Mouse (Mus musculus): ENCODE data around the gene Itprip.

Gene Itprip

DNA sequence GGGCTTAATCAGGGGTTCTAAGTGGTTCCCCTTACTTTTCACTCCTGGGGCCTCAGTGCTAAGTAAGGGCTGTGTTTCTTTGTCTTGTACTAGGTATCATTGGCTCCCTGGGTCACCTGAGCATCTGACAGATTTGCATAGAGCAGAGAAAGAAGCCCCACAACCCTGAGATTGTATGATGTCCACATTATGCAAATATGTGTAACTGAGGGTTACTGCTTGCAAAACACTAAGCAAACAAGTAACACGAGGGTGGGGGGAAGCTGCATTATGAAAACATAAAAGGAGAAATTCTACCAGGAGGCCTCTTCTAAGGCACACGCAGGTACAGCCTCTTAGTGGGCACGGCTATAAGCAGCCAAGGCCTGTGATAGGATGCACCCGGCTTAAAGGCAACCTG is 3.8 kb downstream of the Itprip start:
- peak in 1 of 2 experiments; percentile 69 for DNase-seq (ENCODE audit: low spot score in 2 of 2)

DNA sequence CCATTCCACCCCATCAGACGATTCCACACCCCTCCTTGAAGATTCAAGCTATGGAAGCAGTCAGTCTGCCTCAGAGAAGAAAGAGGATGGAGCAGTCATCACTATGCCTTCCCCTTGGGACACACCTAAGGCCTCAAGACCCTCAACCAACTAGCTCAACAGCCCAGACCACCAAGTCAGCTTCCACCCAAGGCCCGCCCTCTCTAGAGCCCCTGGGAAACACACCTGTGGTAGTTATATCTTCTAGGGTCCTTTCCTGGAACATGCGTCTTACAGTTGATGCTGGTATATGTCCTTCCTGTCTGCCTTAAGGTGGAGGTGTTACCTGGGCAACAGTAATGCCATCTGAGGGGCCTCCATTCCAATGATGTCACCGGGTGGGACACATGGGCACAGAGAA is 4.9 kb downstream of the Itprip start:
- no peak for DNase-seq (ENCODE audit: low spot score in 2 of 2)

DNA sequence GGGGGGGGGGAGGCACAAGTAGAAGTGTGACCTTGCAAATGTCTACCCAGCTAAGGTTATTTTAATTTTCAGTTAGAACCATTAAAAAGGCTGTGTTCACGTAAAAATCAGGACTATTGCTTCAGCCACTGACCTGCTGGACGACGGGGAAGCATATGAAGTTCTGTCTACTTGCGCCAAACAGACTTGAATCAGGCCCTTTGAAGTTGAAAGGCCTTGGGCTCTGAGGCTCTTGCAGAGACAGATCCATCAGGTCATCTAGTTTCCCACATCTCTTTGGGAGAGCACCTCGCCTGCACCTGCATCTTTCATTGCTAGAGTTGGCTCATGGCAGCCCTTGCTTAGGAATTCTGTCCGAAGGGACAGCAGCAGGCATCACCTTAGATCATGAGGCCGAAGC is 5.8 kb downstream of the Itprip start:
- no peak for DNase-seq (ENCODE audit: low spot score in 2 of 2)

DNA sequence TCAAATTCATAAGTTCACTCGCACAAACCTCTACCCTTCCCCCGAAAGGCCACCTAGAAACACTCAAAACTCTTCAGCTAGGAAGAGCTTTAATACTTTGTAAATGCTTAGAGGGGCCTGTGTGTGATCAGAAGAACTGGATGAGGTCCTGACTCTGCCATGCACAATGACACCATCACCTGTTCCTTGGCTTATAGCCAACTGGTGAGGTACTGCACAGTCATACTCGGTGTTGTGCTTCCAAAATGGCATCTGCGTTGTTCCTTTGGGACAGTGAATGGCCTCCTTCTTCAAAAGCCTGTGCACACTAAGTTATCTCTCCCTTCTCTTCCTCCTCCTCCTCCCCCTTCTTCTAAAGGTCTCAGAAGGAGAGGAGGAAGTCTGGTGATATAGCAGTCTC is 8.3 kb downstream of the Itprip start:
- DNase-seq (ENCODE audit: low spot score in 2 of 2), result no peak

DNA sequence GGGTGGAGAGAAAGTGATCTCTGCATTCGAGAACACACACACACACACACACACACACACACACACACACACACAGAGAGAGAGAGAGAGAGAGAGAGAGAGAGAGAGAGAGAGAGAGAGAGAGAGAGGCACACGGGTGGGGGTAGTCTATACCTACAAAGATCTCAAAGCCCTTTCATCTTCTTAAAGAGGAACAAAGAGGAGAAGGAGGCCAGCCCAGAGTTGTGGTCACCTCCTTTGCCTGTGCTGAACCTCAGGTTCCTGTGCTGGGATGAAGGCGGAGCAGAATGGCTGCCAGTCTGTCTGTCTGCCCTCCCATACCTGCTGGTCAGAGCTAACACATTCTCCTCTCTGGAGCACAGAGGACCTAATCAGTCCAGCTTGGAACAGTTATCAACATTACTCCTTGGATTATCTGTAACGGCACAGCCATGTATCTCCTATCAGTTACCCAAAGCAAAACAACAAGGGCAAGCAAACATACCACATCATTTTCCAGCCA is 8.9 kb downstream of the Itprip start:
- DNase-seq (ENCODE audit: low spot score in 2 of 2), result peak in 1 of 2 experiments; percentile 38

DNA sequence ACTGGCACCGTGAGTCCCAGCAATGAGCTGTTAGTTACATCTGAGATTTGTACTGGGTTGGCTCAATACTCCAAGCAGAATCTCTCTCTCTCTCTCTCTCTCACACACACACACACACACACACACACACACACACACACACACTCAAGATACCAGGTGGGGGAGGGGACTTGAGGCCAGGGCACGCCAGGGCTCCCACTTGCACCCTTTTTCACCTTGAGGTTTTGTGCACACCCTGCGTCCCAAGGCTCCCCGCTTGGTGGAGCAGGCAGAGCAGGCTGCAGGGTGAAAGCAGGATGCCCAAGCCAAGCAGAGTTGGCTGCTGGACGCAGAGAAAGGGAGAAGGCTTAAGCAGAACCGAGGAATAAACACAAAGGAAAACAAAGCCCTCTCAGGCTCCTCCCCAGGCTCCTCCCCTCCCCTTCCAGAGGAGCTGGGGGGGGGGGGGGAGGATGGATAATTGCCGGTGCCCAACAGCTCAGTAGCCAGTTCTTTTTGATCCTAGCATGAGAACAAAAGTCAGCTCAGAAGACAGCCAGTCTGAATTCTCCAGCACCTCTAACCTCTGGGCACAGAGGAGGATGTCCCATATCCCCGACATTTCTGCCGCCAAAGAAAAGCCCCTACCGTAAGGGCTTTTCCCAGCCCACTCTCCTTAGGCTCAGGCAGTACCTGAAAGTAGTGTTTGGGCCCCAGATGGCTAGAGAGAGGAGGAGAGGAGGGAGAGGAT is 9.5 kb downstream of the Itprip start:
- no peak for DNase-seq (ENCODE audit: low spot score in 2 of 2)

DNA sequence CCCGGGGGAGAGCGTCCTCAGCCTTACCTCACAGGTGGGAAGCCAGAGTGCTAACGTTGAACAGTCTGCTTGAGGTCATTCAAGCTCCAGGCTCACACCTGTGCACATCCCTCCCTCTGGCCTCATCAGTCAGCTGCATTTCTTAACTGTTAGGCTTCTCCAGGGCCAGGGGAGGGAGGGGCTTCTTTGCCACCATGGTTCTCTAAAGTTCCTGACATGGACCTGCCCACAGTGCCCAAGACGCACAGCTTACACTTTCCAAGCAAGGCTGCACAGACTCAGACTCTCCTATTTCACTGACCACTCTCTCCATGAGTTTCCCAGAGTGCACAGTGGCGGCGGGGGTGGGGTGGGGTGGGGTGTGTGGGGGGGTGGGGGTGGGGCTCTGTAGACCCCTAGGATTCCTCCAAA is 10.1 kb downstream of the Itprip start:
- DNase-seq (ENCODE audit: low spot score in 2 of 2), result no peak

DNA sequence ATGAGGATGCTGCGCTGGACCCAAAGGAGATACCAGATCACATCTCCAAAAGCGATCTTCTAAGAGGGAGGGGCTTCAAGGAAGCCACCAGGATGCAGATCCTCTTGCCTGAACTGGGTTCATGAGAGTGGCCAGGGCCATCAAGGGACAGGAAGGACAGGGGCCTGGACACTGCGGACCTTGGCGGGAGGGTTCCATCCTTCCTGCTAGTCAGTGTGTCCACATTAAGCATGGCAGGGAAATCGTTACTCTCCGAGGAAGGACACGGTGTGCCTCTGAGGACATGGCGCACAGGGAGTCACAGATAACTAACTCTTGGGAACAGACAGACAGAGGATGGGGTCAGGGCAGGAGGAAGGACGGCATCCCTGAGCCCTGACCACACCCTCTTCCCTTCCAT is 11.5 kb downstream of the Itprip start:
- no peak for DNase-seq (ENCODE audit: low spot score in 2 of 2)

DNA sequence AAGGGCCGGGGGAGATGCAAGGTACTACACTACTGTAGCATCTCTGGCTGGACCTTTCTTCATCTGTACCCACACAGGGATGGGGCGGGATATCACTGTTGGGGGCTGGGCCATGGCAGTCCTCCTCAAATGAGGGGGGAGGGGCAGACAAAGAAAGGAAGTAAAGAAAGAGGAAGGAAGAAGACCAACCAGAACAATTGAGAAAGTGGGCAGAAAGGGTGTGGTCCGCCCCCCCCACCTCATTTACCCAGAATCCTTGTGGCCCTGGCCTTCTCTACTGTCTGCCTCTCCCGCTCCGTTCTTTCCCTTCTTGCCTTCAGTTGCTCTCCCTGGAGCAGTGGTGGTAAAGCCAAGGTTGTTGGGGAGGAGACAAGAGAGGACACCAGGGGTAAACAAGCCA is 13.5 kb downstream of the Itprip start:
- DNase-seq (ENCODE audit: low spot score in 2 of 2), result peak in 1 of 2 experiments; percentile 29

DNA sequence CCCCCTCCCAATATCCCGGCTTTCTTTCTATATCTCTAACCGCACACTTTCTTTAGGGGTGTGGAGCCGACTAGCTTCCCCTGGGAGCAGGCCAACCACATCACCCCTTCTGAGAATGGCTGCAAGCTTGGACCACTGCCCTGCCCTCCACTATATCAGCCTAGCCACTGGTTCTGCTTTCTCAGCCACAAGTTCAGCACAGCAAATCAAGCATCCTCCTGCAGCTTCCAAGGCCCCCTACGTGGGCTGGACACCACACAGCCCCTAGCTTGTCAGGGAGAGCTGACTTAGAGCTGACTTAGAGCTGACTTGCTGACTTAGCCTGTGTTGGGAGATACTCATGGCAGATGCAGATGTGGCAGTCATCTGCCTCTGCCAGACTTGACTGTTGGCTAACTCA is 14.0 kb downstream of the Itprip start:
- DNase-seq (ENCODE audit: low spot score in 2 of 2), result no peak

DNA sequence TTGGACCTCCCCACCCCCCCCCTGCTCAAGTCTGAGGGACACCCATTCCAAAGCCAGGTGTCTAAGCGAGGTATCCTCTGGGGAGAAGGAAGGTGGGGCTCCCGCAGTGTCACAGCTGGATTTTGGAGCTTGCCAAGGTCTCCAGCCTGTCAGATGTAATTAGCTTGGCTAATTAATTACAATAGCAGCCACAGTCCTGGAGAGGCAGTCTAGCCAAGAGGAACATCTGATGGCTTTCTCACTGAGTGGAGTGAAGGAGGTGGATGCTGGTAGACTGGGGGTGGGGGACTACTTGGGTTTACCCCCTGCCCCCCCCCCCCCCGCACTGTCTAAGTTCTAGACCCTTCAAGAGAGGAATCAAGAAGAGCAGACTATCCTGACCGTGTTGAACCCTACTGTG is 15.4 kb downstream of the Itprip start:
- no peak for DNase-seq (ENCODE audit: low spot score in 2 of 2)

DNA sequence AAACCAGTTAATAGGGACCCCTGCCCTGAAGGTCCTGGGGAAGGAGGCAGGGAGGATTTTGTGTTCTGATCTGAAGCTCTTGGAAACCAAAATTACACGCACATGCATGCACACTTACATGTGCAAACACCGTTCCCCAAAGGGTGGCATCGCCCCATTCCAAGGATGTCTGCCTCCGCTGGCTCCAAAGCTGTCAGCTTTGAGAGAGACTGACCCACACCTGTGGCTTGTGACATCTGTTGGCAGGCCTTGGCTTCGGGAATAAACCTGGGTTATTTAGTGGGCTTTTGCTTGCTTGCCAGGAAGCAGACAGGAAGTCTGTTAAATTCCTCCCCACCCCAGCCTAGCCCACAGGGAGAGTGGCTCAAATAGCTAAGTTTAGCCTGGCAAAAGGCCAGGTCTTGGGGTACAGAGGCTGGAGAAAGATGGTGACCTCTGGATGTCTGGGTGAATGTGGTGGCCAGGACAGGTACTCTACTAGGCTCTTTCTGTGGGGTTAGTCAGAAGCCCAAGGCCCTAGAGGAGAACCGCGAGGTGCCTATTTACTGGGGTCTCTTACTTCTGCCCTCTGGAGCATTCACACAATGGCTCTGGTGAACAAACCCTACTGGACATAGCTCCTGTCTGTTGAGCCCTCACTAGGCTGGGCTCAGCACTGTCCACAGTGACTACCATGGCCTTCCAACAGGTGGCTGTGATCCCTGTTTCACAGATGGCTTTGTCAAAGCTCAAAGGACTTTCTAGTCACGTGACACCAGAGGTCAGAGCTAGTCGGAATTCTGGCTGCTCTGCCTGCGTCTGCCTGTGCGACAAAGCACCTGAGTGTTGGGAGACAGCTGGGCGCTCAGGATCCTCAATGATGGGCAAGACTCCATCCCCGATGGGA is 16.5 kb downstream of the Itprip start:
- no peak for DNase-seq (ENCODE audit: low spot score in 2 of 2)

DNA sequence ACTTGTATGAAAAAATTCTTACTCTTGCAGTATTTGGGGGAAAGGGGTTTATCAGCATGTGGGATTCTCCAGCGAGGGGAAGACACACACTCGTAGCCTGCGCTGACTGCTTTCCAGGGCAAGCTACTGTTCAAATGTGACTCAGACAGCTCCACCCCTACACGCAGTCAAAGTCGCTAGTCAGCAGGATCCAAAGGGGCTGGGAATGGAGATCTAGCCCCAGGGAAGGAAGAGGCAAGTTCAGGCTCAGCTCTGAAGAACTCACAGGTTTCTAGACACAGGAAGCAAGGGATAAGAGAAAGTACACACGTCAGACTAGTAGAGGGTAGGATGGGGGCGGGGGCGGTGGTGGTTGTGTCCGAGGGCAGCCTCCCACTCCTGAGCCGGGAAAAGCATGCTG is 18.5 kb downstream of the Itprip start:
- DNase-seq (ENCODE audit: low spot score in 2 of 2), result no peak

DNA sequence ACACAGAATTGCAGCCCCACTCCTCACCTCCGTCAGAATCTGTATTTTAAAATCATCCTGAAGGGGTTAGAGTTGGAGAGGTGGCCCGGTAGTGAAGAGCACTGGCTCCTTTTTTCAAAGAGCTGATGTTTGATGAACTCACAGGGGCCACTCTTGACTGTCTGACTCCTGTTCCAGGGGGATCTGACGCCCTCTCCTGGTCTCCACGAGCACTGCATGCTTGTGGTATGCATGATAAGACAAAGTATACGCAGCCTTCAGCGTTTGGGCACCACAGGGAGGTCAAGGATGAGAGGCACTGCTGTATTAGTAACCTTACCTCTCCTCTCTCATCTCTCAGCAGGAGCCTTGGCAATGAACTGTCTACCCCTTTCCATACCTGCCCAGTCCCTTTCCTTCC is 19.1 kb downstream of the Itprip start:
- peak in 1 of 2 experiments; percentile 37 for DNase-seq (ENCODE audit: low spot score in 2 of 2)

DNA sequence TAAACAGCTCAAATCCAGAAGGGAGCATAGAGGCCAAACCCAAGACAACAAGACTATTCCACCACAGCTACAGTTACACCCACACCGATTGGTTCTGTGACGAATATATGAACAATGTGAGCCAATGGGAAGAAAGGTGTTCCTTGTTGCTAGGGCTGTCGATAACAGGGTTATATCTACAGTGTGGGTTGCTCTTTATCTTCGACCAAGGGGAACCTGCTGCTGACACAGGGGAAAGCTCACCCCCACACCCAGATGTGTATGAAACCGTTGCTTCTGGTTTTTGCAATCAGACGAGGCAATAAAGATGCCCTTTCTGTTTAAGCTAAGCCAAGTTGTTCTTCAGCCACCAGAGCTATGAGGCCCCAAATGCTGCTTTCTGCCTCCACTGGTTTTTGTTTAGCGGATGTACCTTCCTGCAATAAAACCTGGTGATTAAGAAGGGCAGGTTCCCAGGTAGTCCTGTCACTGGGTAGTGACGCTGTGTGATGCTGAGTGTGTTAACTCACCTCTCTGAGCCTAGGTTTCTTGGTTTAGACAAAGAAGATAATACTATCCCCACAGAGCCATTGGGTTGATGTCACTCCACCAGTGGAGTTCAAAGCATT is 20.5 kb downstream of the Itprip start:
- no peak for DNase-seq (ENCODE audit: low spot score in 2 of 2)

DNA sequence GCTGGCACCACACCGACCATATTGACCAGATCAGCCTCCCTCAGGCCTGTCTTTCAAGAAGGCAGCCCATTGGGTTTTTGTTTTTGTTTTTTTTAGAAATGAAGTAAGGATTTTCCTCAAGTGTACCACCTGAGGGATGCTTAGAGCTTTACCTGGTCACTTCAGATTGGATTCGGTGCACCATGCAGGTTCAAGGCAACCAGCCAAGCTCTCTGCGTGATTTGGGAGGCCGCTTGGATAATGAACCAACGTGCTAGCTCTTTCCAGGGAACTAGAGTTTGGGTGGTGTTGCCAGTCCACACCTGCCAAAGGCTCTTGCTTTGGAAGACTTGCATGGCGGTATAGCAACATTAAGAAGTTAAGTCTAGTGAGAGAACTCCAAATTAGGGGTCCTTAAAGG is 26.0 kb downstream of the Itprip start:
- DNase-seq (ENCODE audit: low spot score in 2 of 2), result no peak

DNA sequence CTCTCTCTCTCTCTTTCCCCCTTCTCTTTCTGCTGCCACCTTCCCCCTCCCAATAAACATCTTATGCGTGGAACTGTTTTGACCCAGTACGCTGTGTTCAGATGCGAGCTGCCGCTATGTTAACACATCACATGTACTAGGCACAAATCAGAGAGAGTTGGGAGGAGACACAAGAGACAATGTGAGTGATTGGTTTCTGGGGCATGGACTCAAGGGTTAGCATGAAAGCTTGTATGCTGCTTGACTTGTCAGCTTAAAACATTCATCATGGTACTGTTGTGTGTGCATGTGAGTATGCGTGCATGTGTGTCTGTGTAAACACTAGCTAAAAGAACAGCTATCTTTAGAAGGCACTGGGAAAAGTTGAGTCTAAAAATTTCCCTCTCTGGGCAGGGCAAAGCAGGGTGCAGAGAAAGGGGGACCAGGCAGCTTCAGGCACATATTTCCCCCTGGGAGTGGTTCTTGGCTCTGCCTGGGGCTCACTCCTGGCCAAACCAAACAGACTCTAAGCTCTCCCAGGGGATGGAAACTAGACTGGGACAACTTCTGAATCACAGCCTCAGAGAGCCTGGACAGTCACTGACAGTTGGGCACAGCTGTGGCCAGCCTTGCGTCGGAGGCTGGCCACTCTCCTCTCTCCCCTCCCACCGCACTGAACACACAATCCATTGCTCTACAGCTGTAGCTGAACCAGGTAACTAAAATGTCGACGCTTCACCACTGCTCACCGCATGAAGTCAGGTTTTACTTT is 27.4 kb downstream of the Itprip start:
- no peak for DNase-seq (ENCODE audit: low spot score in 2 of 2)

DNA sequence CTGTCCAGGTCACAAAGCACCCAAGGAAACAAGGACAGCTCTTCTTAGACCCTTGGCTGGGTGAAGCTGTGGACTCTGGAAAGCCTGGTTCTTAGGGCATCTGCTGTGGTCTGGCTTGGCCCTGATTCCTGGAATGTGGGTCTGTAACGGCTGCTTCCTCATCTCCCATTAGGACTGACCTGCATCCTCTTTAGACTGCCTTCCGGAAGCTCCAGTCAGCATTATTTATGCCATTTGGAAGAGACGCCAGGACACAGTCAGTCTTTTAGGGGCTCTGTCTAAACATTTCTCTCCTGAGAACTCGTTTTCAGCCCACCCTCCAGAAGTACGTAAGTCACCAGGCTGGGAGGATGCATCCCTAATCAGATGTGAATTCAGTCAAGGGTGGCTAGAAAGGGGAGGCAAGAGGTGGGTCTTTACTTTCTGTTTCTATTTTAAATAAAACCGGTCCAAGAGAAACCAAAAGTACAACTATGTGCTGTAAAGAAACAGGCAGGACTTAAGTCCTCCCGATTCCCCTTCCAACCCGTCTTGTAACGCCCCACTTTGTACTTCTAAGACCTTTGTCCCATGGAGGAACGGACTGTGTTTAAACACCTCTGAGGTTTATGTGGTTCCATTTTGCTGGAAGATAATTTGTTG is 28.5 kb downstream of the Itprip start:
- DNase-seq (ENCODE audit: low spot score in 2 of 2), result peak in 1 of 2 experiments; percentile 5

DNA sequence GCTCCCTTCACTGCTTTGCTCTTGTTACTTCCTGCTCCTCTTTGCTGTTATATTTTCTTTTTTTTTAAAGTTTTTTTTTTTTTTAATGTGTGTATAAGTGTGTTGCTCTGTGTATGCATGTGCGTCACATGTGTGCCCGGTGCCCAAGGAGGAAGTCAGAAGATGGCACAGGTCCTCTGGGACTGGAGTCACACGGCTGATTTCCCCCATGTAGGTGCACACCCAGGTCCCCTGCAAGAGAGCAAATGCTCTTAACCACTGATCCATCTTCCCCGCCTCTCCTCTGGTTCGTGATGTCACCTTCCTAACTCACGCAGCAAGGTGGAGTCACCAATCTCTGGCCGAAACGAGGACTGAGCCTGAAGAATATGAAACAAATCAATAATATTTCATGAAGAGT is 31.1 kb downstream of the Itprip start:
- peak in 1 of 2 experiments; percentile 88 for DNase-seq (ENCODE audit: low spot score in 2 of 2)

DNA sequence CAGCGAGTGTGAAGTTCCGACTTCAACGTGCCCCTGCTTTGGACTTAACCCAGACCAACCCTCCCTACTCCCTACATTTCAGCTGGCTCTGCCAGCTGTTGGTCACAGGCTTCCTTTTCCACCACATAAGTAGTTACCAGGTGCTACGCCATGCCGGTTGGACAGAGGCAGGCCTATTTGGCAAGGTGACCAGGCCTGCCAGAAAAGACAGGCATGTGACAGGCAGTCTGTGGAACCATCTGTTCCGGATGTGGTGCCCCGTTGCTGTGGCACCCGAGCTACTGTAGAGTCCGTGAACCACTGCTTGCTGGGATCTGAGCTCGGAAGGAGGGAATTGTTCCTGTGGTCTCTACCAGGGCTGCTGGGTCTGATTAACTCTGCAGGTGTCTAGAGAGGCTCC is 31.7 kb downstream of the Itprip start:
- DNase-seq (ENCODE audit: low spot score in 2 of 2), result peak; percentile 72 to 81

DNA sequence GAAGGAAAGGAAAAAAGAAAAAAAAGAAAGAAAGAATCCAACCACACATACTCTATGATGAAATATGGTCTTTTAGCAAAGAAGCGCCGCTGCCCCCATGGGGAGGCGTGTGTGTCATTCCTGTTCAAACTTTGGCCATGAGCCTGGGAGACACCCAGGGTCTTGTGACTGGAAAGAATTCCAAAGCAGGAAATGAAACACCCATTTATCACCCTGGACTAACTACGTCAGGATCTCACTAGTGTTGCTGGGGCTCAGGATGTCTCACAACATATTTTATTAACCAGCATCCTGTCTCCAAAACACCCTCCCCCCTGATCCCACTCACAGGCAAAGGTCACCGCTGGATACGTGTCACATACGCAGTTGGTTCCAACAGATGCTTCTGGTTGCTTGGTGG is 32.5 kb downstream of the Itprip start:
- DNase-seq (ENCODE audit: low spot score in 2 of 2), result no peak

All from natural killer cell, adult 2 months (primary cell).